Mouse (Mus musculus) embryonic fibroblast, embryonic 13.5 days (primary cell): ENCODE measurements around the gene Akap9.

Experiments
- CTCF ChIP-seq: IDR thresholded peaks from 2 replicates; pipeline ENCODE4 v1.5.1; 2011; ENCODE audit warnings: mild to moderate bottlenecking, control low read depth, low read length, moderate library complexity, borderline replicate concordance; ENCODE audit not compliant: insufficient read depth
- POLR2A ChIP-seq: IDR thresholded peaks from 2 replicates; pipeline ENCODE4 v1.6.1; 2011; ENCODE audit warnings: low read depth, mild to moderate bottlenecking, control low read depth, low read length, moderate library complexity

- TF ChIP-seq POLR2A (no peak), CTCF (no peak)
These were observed 157.1 kb downstream of the Akap9 start for GRCm38 (mm10) chr5:4084948-4085347.
